Mouse (Mus musculus) frontal cortex, postnatal 25 days (tissue): ENCODE results near the gene Tmub2.

Source experiments
- DNase-seq, 2 experiments: peaks; one replicate each; pipeline ENCODE4 v3.0.0; 2022; ENCODE audit warnings: low spot score in 2 of 2

Gene Tmub2

DNA sequence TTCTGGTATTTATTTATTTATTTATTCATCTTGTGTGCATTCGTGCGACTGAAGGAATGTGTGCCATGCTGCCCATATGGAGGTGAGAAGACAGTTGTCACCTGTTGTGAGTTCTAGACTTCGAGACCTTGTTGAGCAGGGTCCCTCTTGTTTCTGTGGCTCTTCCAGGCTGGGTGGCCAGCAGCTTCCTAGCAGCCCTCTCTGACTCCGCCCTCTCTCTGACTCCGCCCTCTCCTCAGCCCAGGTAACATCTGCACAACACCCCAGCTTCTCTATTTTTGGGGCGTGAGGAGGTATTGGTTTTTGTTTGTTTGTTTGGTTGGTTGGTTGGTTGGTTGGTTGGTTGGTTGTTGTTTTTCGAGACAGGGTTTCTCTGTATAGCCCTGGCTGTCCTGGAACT, 43.1 kb downstream of the Tmub2 start:
- DNase-seq: no peak

- no peak for DNase-seq
Observed at GRCm38 (mm10) chr11:102329518-102329917, 44.8 kb downstream of the Tmub2 start.

DNA sequence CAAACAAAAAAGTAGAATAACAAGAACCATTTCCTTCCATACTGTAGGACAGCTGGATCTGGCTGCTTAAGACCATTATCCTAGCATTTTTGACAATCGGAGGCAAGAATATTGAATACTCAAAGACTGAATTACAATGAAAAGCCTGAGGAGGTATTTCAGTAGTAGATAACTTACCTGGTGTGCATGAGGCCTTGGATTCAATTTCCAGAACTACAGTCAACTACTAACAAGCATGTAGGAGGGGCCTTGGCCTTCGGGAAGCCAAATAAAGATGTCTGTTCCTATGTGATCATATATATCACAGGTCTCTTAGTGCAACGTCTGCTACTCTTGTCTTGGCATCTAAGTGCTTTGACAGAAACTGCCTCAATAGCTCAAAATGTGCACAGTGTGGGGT, 45.3 kb downstream of the Tmub2 start:
- DNase-seq: no peak

DNA sequence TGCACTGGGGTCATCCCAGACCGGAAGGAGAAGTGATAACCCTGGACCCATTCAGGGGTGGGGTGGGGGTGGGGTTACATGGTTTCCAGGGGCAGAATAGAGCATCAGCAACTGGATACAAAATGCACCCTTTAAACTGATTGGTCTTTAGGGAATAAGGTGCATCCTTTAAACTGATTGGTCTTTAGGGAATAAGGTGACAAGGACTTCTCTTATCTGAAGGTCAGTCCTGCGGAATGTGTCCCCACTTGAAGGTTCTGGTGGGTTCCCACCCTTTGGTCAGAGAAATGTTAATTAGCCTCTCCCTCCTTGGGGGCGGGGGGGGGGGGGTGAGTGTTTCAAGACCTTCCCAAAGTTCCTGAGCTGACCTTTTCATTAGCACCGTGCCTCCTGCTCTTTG, 47.1 kb downstream of the Tmub2 start:
- DNase-seq: no peak

DNA sequence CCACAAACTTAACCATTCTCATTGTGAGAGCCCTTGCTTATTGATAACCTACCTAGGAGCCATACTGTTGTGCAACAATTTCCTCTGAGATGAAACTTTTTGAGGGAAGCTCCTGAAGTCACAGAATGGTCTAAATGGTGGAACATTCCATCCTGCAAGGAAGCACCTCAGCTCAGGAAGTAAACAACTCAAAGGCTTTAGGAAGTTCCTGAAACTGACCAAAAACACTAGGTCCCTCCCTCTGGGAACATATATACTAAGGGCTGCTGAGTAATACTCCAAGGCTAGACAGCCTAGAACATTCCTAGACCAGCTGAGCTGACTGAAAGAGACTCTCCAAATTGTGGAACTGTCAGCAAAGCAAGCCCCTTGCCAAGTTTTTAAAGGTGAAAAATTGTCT, 48.3 kb downstream of the Tmub2 start:
- DNase-seq: no peak

DNA sequence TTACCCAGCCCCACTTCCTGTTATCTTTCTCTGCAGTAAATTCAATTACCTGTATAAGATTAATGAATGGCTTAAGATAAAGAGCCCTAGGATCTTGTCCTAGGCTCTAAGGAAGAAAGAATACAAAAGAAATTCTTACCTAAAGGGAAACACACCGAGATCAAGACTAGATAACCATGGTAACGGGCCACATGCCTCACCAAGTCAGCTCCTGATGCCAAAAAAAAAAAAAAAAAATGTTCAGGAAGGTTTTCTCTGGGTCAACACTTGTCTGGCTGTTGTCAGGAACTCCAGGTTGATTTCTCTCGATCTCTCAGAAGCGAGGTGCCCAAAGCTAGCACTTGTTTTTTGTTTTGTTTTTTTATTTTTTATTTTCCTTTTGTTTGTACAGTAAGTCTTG, 49.3 kb downstream of the Tmub2 start:
- DNase-seq: no peak

DNA sequence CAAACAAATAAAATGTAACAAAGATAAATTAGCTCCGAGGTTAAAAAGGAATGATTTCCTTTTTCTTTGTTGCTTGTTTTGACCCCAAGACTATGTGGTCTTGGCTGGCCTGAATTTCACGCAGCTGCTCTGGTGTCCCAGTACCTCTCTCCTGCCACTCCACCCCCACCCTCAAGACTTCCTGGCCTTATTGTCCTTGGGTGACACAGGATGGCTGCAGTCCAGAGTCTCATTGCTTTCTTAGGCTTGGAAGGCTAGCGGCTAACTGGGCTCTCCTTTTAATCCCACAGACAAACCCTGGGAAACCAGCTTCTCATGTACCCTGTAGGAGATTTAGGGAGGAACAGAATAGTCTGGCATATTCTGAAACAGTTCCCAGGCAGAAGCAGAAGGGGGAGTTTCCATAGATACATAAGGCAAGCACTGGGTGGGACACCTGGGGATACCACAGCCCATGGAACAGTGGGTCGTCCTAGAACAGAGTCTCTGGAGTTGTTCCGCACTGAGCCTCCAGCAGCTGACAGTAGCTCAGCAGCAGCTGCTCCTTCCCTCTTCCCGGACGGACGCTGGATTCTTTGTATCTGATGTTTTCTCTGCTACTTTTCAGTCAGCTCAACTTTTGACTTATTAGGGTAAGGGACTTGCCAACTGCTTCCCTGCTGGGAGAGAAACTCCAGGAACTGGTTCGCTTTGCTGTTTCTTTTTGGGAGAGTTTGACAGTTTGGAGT, 50.4 kb downstream of the Tmub2 start:
- no peak for DNase-seq

GRCm38 (mm10) chr11:102336191-102336590, 51.5 kb downstream of the Tmub2 start:
- DNase-seq: no peak

DNA sequence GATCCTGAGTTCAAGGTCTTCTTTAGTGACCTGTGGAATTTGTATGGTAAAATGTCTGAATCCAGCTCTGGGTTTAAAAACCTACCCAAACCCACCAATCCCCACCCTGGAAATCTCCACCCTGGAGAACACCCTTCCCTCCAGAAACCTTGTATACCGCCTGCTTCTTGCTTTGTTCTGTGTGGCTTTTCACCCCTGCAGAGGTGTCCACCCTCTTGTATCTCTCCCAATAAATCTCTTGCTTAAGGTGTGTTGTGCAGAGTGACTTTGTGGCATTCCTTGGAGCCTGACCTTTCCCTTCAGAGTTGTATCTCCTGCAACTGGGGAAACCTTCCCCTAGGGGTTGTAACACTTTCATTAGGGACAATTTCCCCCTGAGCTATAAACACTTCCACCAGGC, 53.2 kb downstream of the Tmub2 start:
- DNase-seq: no peak

GRCm38 (mm10) chr11:102338561-102338960, 53.8 kb downstream of the Tmub2 start:
- peak in 1 of 2 experiments; percentile 20 for DNase-seq
